Mouse (Mus musculus) testis, adult 2 months (tissue): ENCODE results near the gene Oaz2. TPM values are rescaled to one million over a fixed set of nuclear protein-coding genes. Genes with fewer than 3 reads are reported as not detected.

Experiments
- H3K27ac ChIP-seq: fragments of 200-500 bp; 2 replicates; pipeline ENCODE4 v1.5.1; 2012; ENCODE audit warnings: low read depth, low read length; ENCODE audit not compliant: control insufficient read depth, insufficient read depth
- H3K27me3 ChIP-seq: fragments of 200-500 bp; 2 replicates; pipeline ENCODE4 v1.6.1; 2012; ENCODE audit warnings: mild to moderate bottlenecking, low read length, moderate library complexity; ENCODE audit not compliant: control insufficient read depth, insufficient read depth
- H3K36me3 ChIP-seq: fragments of 200-500 bp; 2 replicates; pipeline ENCODE4 v1.6.1; 2012; ENCODE audit warnings: mild to moderate bottlenecking, low read length; ENCODE audit not compliant: control insufficient read depth, insufficient read depth
- H3K4me1 ChIP-seq: fragments of 200-500 bp; 2 replicates; pipeline ENCODE4 v1.6.1; 2012; ENCODE audit warnings: low read length; ENCODE audit not compliant: control insufficient read depth, insufficient read depth
- H3K4me3 ChIP-seq: fragments of 200-500 bp; 2 replicates; pipeline ENCODE4 v1.5.1; 2012; ENCODE audit warnings: low read depth, mild to moderate bottlenecking, low read length, moderate library complexity, mixed read lengths; ENCODE audit not compliant: control insufficient read depth
- CTCF ChIP-seq: fragments of 200-500 bp; IDR thresholded peaks from 2 replicates; pipeline ENCODE4 v1.5.1; 2012; ENCODE audit warnings: low read depth, mild to moderate bottlenecking, inconsistent platforms, low read length, moderate library complexity; ENCODE audit not compliant: control insufficient read depth, insufficient read depth, insufficient replicate concordance
- POLR2A ChIP-seq: fragments of 200-500 bp; IDR thresholded peaks from 2 replicates; pipeline ENCODE4 v1.6.1; 2012; ENCODE audit warnings: low read depth, mild to moderate bottlenecking, inconsistent platforms, low read length, moderate library complexity; ENCODE audit not compliant: control insufficient read depth
- polyA plus RNA-seq: library from polyadenylated mRNA; depleted of rRNA; stranded (reverse); fragments of >200 nt; gene quantifications from 2 replicates; pipeline ENCODE4 v1.2.3, GENCODE M21; 2012

Oaz2 gene
- polyA plus RNA-seq, 1 experiment: 147 TPM

DNA sequence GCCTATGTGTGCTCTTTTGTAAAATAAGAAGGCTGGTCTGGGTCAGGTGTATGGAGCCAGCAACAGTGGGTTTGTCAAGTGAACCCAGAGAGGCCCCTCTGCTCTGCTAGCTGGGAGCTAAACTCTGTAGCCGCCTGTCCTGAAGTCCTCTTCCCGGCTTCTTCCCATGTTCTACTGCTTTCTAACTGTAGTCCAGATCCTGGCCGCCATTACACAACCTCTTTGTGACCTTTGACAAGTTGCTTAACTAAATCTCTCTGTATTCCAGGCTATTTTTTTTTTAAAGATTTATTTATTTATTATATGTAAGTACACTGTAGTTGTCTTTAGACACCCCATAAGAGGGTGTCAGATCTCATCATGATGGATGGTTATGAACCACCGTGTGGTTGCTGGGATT, 14.1 kb upstream of the Oaz2 start:
- no peak overlapping the region for H3K4me3 ChIP-seq
- no peaks in the 10 kb centered on the region for H3K4me1 ChIP-seq
- TF ChIP-seq CTCF (no peak), POLR2A (no peak)
- no peak overlapping the region for H3K27ac ChIP-seq
- no peaks in the 10 kb centered on the region for H3K36me3 ChIP-seq
- H3K27me3 ChIP-seq: no peaks in the 10 kb centered on the region

DNA sequence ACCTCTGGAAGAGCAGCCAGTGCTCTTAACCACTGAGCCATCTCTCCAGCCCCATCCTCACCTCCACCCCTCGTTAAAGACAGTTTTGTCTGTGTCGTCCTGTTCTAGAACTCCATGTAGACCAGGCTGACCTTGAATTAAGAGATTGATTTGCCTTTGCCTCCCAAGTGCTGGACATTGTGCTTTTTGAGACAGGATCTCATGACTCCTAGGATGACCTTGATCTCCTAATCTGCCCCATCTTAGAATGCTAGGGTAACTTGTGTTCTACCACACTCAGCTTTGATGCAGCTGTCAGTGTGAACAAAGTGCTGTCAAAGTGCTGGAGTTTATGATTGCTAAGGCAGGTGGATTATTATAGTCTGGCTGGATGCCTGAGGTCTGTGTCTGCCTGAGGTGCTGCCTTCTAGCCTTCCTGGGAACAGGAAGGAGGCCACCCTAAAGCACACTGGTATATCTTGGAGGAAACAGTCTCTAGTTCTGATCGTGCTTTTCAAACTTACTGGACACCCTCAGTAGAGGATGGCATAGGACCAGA, 13.0 kb upstream of the Oaz2 start:
- TF ChIP-seq POLR2A: no peak
- no peak for TF ChIP-seq CTCF
- no peaks in the 10 kb centered on the region for H3K27me3 ChIP-seq
- H3K4me1 ChIP-seq: no peaks in the 10 kb centered on the region
- no peak overlapping the region for H3K27ac ChIP-seq
- H3K36me3 ChIP-seq: no peaks in the 10 kb centered on the region
- no peak overlapping the region for H3K4me3 ChIP-seq

DNA sequence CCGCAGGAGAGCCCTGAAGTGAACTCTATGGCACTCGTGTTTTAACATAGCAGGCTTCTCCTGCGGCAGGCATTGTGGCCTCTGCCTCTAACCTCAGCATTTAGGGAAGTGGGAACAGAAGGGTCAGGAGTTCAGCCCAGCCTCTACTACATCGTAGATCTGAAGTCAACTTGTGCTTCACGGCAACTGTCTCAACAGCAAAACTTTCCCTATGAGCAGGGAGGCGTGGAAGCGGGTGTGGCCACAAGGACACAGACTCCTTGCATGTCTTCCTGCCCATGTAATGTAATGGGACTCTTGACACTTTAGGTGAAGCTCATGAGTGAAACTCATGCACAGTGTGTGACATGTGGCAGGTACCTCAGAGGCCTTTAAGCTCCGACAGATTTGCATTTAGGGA, 12.3 kb upstream of the Oaz2 start:
- TF ChIP-seq POLR2A (no peak), CTCF (no peak)
- H3K27ac ChIP-seq: no peak overlapping the region
- no peak overlapping the region for H3K4me3 ChIP-seq
- no peaks in the 10 kb centered on the region for H3K27me3 ChIP-seq
- H3K36me3 ChIP-seq: no peaks in the 10 kb centered on the region
- no peaks in the 10 kb centered on the region for H3K4me1 ChIP-seq

DNA sequence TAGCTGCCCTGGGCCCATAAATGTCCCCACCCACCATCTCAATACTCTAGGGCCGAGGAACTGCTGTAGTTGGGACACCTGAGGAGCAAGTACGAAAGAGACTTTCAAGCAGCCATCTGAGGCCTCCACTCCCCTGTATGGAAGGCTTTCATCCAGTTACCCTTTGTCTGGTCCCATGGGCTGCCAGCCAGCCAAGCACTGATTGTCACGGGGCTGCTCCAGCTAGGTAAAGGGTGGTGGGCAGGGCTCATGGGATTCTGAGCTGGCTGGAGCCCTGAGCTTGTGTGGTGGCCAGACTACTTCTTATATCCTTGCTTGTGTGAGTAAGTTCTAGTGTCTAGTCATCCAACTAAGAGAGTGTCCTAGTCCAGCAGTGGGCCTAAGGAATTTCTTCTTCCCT, 10.6 kb upstream of the Oaz2 start:
- TF ChIP-seq POLR2A: no peak
- no peak for TF ChIP-seq CTCF
- Histone ChIP-seq H3K4me3 (no peak overlapping the region), H3K27ac (no peak overlapping the region), H3K27me3 (no peaks in the 10 kb centered on the region), H3K36me3 (no peaks in the 10 kb centered on the region), H3K4me1 (no peaks in the 10 kb centered on the region)

DNA sequence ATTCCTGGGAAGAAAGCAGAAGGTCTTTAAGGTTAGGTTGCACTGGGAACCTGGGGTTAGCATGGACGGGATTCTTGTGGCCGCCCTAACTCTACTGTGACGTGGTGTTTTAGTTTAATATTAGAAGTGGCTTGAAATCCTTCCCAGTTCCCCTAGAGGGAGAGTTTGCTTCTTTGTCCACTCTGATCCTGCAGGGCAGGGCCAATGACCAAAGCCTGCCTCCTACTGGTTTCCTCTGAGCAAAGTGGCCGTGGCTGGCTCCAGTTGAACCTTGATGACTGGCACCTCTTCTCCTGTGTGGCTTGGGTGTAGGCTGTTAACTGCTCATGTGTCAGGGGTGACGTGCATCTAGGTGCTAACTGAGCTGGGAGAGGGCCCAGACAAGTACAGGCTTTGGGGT, 6.8 kb upstream of the Oaz2 start:
- H3K36me3 ChIP-seq: no peaks in the 10 kb centered on the region
- no peak for TF ChIP-seq POLR2A
- no peak for TF ChIP-seq CTCF
- no peaks in the 10 kb centered on the region for H3K27me3 ChIP-seq
- H3K27ac ChIP-seq: no peak overlapping the region
- no peak overlapping the region for H3K4me3 ChIP-seq
- H3K4me1 ChIP-seq: no peaks in the 10 kb centered on the region

- H3K27me3 ChIP-seq: no peaks in the 10 kb centered on the region
- H3K4me1 ChIP-seq: no peaks in the 10 kb centered on the region
Measured at GRCm38 (mm10) chr9:65661493-65661892, 6.3 kb upstream of the Oaz2 start.

DNA sequence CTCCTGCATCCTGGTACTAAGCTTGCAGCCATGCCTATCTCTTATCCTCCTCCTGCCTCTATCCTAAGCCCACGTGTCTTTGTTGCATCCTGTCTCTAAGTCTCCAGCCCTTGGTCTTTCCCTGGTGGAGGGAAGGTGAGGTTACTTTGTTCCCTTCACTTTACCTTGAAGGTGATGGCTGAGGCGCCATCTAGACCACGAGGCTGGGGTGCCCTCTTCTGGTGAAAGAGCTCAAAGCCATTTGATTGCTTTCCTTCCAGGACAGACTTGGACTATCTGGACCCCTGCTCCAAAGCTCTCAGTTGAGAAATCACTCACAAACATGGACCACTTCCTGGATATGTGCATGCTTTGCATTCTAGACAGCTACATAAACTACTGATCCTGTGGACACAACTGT, 3.6 kb upstream of the Oaz2 start:
- TF ChIP-seq CTCF (peak; percentile 67; the same call in 1 of the 2 replicates), POLR2A (no peak)
- H3K27me3 ChIP-seq: no peaks in the 10 kb centered on the region

More at GRCm38 (mm10) chr9:65661493-65661892, 6.3 kb upstream of the Oaz2 start:
- no peak for TF ChIP-seq CTCF
- no peak for TF ChIP-seq POLR2A
- Histone ChIP-seq H3K36me3 (no peaks in the 10 kb centered on the region), H3K4me3 (no peak overlapping the region), H3K27ac (no peak overlapping the region)

GRCm38 (mm10) chr9:65666042-65666441, 1.8 kb upstream of the Oaz2 start:
- TF ChIP-seq CTCF: peak; percentile 24; the same call in 1 of the 2 replicates
- TF ChIP-seq POLR2A: no peak
- Histone ChIP-seq H3K27ac (no peak overlapping the region), H3K27me3 (no peaks in the 10 kb centered on the region), H3K4me1 (no peaks in the 10 kb centered on the region), H3K4me3 (no peak overlapping the region), H3K36me3 (no peaks in the 10 kb centered on the region)

More for the DNA sequence above, 3.6 kb upstream of the Oaz2 start:
- Histone ChIP-seq H3K4me1 (no peaks in the 10 kb centered on the region), H3K4me3 (no peak overlapping the region), H3K36me3 (no peaks in the 10 kb centered on the region), H3K27ac (no peak overlapping the region)
